ENCODE assay signal across 14 mouse cellular contexts in genomic region chr5:72259298-72259621, GRCm38 (mm10).
A peak's percentile ranks its signal among the peaks of the same experiment; 100 is the strongest.
DNase-seq lines count a peak whose midpoint lies in the region; ATAC-seq and TF ChIP-seq lines count a peak whose summit lies in the region.
"Had no signal": no experiment of that assay in that cellular context is flagged by ENCODE, and none has a peak within 500 bp of the region (broad histone marks: within the 10 kb centered on the region; RNA-seq: fewer than 3 reads in every experiment).

No protein-coding gene starts in this region.

- peaks cover 14% of the 10 kb centered on the region for H3K4me1 ChIP-seq in heart, embryonic 16.5 days (ENCODE audit: control insufficient read depth, insufficient read depth, low read length)
- peaks cover 1% of the 10 kb centered on the region; the same call in 1 of the 2 replicates for H3K4me1 ChIP-seq in bone marrow, adult 2 months (ENCODE audit: control insufficient read depth, insufficient read depth, low read length)
- H3K4me1 ChIP-seq in liver, embryonic 16.5 days (ENCODE audit: control insufficient read depth, low read depth, low read length) = peaks cover 12% of the 10 kb centered on the region
- H3K4me1 ChIP-seq: limb, embryonic 15.5 days had no signal

- ATAC-seq in heart, embryonic 16.5 days (replicated peaks; ENCODE audit: extremely low read depth, insufficient read depth, low FRiP score) = 0 out of 2 replicates have a peak, but pooled peaks have one; percentile 23
- ATAC-seq in liver, embryonic 16.5 days (ENCODE audit: low read depth) = peak; percentile 35

- H3K4me3 ChIP-seq in heart, embryonic 16.5 days (ENCODE audit: low read length) = no peak overlapping the region
- H3K4me3 ChIP-seq in bone marrow, adult 2 months (replicated peaks; ENCODE audit: control insufficient read depth, low read depth, low read length) = no peak overlapping the region
- H3K4me3 ChIP-seq in liver, embryonic 16.5 days (ENCODE audit: low read depth, low read length) = no peak overlapping the region
- H3K4me3 ChIP-seq: limb, embryonic 15.5 days had no signal

- intact Hi-C loops in heart, postnatal 25 days (cut with DNase I) = no loop called here

- TF ChIP-seq CTCF in bone marrow, adult 2 months (IDR thresholded peaks at IDR 0.05; ENCODE audit: control insufficient read depth, insufficient read depth, low read length) = no peak

- no peak overlapping the region for H3K27ac ChIP-seq in heart, embryonic 16.5 days (ENCODE audit: low read length)
- H3K27ac ChIP-seq in bone marrow, adult 2 months (ENCODE audit: control insufficient read depth, insufficient read depth, low read depth, low read length, poor library complexity) = peak overlapping the region; percentile 81; the same call in 1 of the 2 replicates
- peak overlapping the region; percentile 6; the same call in 1 of the 2 replicates for H3K27ac ChIP-seq in liver, embryonic 16.5 days (ENCODE audit: low read length)
- H3K27ac ChIP-seq: limb, embryonic 15.5 days had no signal

- TF ChIP-seq POLR2A in bone marrow, adult 2 months (IDR thresholded peaks at IDR 0.05; ENCODE audit: borderline replicate concordance, control insufficient read depth, low read depth, low read length) = no peak

- DNase-seq in heart, postnatal 25 days (ENCODE audit: low spot score) = no peak
- peak; percentile 66 for DNase-seq in CD4-positive helper T cell, adult 2 months (ENCODE audit: low read depth, low spot score)
- no peak for DNase-seq in adrenal gland, adult (ENCODE audit: inconsistent age in 2 of 2, low spot score in 1 of 2)
- DNase-seq in left cerebral cortex, adult 9 months (ENCODE audit: low spot score in 2 of 2) = no peak
- no peak for DNase-seq in ovary, adult 18-20 months (ENCODE audit: low spot score)
- DNase-seq: adrenal gland, postnatal 25 days; embryo, embryonic 11 days; heart, postnatal 14 days; kidney, postnatal 14 days; thymus, postnatal 4 days had no signal

- H3K27me3 ChIP-seq in heart, embryonic 16.5 days (ENCODE audit: control insufficient read depth, insufficient read depth, low read length) = no peaks in the 10 kb centered on the region
- H3K27me3 ChIP-seq in liver, embryonic 16.5 days (ENCODE audit: control insufficient read depth, insufficient read depth, low read depth, low read length) = no peaks in the 10 kb centered on the region
- H3K27me3 ChIP-seq: limb, embryonic 15.5 days had no signal

- WGBS in heart, embryonic 16.5 days = 61% methylated on average over 3 of the region's 3 CpGs
- 41% methylated on average over 3 of the region's 3 CpGs for whole genome bisulfite sequencing in bone marrow, adult 2 months
- 72% methylated on average over 3 of the region's 3 CpGs for WGBS in liver, embryonic 16.5 days (ENCODE audit: insufficient replicate concordance)

- H3K9ac ChIP-seq in heart, embryonic 16.5 days (ENCODE audit: low read length) = no peak overlapping the region
- no peak overlapping the region for H3K9ac ChIP-seq in liver, embryonic 16.5 days (ENCODE audit: low read depth, low read length)
- H3K9ac ChIP-seq: limb, embryonic 15.5 days had no signal

- no peaks in the 10 kb centered on the region for H3K9me3 ChIP-seq in heart, embryonic 16.5 days (replicated peaks; ENCODE audit: control insufficient read depth, low read length)
- H3K9me3 ChIP-seq in liver, embryonic 16.5 days (replicated peaks; ENCODE audit: control insufficient read depth, low read length) = no peaks in the 10 kb centered on the region
- H3K9me3 ChIP-seq: limb, embryonic 15.5 days had no signal

- no peak overlapping the region for H3K4me2 ChIP-seq in heart, embryonic 16.5 days (ENCODE audit: low read depth, low read length)
- no peak overlapping the region for H3K4me2 ChIP-seq in liver, embryonic 16.5 days (ENCODE audit: low read depth, low read length)
- H3K4me2 ChIP-seq: limb, embryonic 15.5 days had no signal

- peaks cover 10% of the 10 kb centered on the region for H3K36me3 ChIP-seq in heart, embryonic 16.5 days (ENCODE audit: control insufficient read depth, insufficient read depth)
- peaks cover 3% of the 10 kb centered on the region; the same call in 1 of the 2 replicates for H3K36me3 ChIP-seq in liver, embryonic 16.5 days (ENCODE audit: control insufficient read depth, insufficient read depth)
- H3K36me3 ChIP-seq: limb, embryonic 15.5 days had no signal
